Mouse (Mus musculus) neural tube, embryonic 11.5 days (tissue): ENCODE measurements at regions not wholly inside any gene's neighbourhood (a gene's known extent, or its start where the extent isn't known, plus 50 kb on each side); places are given as distances from the start of the nearest gene placed in this dataset.
"Not testable (repeated sequence)": the region's sequence is repeated elsewhere in the genome, so short reads cannot be mapped to it uniquely, and the experiment has no call there.

ENCODE experiments used
- ATAC-seq: fragments of 200-750 bp; cut with Nextera tagmentation; 2 replicates; pipeline ENCODE4 v1.8.0; 2017; ENCODE audit warnings: moderate number of reproducible peaks, mild to moderate bottlenecking, moderate TSS enrichment, moderate library complexity; ENCODE audit not compliant: insufficient read depth, low FRiP score, low TSS enrichment
- DNase-seq: peaks from one replicate; pipeline ENCODE4 v3.0.0-alpha.2; 2015; ENCODE audit warnings: low spot score
- H3K27ac ChIP-seq: fragments of 300-500 bp; sonication (generic); 2 replicates; pipeline ENCODE4 v1.5.1; 2014; ENCODE audit warnings: low read depth, mild to moderate bottlenecking, low read length
- H3K27me3 ChIP-seq: fragments of 300-500 bp; sonication (generic); 2 replicates; pipeline ENCODE4 v1.6.1; 2014; ENCODE audit warnings: mild to moderate bottlenecking, low read length, mixed read lengths; ENCODE audit not compliant: control insufficient read depth, insufficient read depth
- H3K36me3 ChIP-seq: fragments of 300-500 bp; sonication (generic); 2 replicates; pipeline ENCODE4 v1.6.1; 2014; ENCODE audit warnings: mild to moderate bottlenecking, low read length, moderate library complexity, mixed read lengths; ENCODE audit not compliant: control insufficient read depth, insufficient read depth
- H3K4me1 ChIP-seq: fragments of 300-500 bp; sonication (generic); 2 replicates; pipeline ENCODE4 v1.6.1; 2014; ENCODE audit warnings: low read length, mixed read lengths; ENCODE audit not compliant: control insufficient read depth, insufficient read depth
- H3K4me2 ChIP-seq: fragments of 300-500 bp; sonication (generic); 2 replicates; pipeline ENCODE4 v1.6.1; 2014; ENCODE audit warnings: low read depth, mild to moderate bottlenecking, moderate library complexity
- H3K4me3 ChIP-seq: fragments of 300-500 bp; sonication (generic); 2 replicates; pipeline ENCODE4 v1.5.1; 2014; ENCODE audit warnings: low read depth, low read length
- H3K9ac ChIP-seq: fragments of 300-500 bp; sonication (generic); 2 replicates; pipeline ENCODE4 v1.6.1; 2014; ENCODE audit warnings: mild to moderate bottlenecking, low read length
- H3K9me3 ChIP-seq: fragments of 300-500 bp; sonication (generic); 2 replicates; pipeline ENCODE4 v1.6.1; 2016; ENCODE audit warnings: low read length; ENCODE audit not compliant: control insufficient read depth
- WGBS: fragments of 180-500 bp; shearing (Covaris S2); extraction: QIAGEN DNeasy Blood & Tissue Kit; methylation state at CpG from one replicate; pipeline ENCODE4 v1.1.7; 2014; 5-methylcytosine and 5-hydroxymethylcytosine counted together

GRCm38 (mm10) chr16:29927276-29927675, 136.9 kb upstream of the Hes1 start:
- not testable (repeated sequence) for ATAC-seq, H3K4me2 ChIP-seq, H3K4me1 ChIP-seq, H3K9ac ChIP-seq, H3K4me3 ChIP-seq, DNase-seq, H3K27ac ChIP-seq, H3K27me3 ChIP-seq, H3K36me3 ChIP-seq, H3K9me3 ChIP-seq
- 93% methylated on average over 11 of the region's 11 CpGs for WGBS

- no peaks in the 10 kb centered on the region for H3K4me1 ChIP-seq
- H3K27ac ChIP-seq, result no peak overlapping the region
- no peak overlapping the region for H3K4me2 ChIP-seq
- DNase-seq, result no peak
- H3K36me3 ChIP-seq, result no peaks in the 10 kb centered on the region
- WGBS, result 94% methylated on average over 4 of the region's 4 CpGs
- H3K27me3 ChIP-seq, result no peaks in the 10 kb centered on the region
- H3K4me3 ChIP-seq, result no peak overlapping the region
- ATAC-seq, result no peak
- no peak overlapping the region for H3K9ac ChIP-seq
- H3K9me3 ChIP-seq, result no peaks in the 10 kb centered on the region
These were observed 135.9 kb upstream of the Hes1 start for GRCm38 (mm10) chr16:29928291-29928690.

- no peak for ATAC-seq
- Histone ChIP-seq H3K4me1 (no peaks in the 10 kb centered on the region), H3K4me3 (no peak overlapping the region), H3K36me3 (no peaks in the 10 kb centered on the region), H3K27me3 (no peaks in the 10 kb centered on the region), H3K9me3 (no peaks in the 10 kb centered on the region), H3K27ac (no peak overlapping the region), H3K9ac (no peak overlapping the region), H3K4me2 (no peak overlapping the region)
- DNase-seq, result no peak
- WGBS, result 88% methylated on average over 10 of the region's 10 CpGs
These were observed 132.3 kb upstream of the Hes1 start for GRCm38 (mm10) chr16:29931746-29932351.

GRCm38 (mm10) chr16:29934649-29935048, 129.5 kb upstream of the Hes1 start:
- Histone ChIP-seq H3K36me3 (no peaks in the 10 kb centered on the region), H3K4me3 (no peak overlapping the region), H3K27me3 (no peaks in the 10 kb centered on the region), H3K9ac (no peak overlapping the region), H3K4me2 (no peak overlapping the region), H3K27ac (no peak overlapping the region), H3K9me3 (no peaks in the 10 kb centered on the region), H3K4me1 (no peaks in the 10 kb centered on the region)
- ATAC-seq (no peak), DNase-seq (no peak)
- WGBS, result 84% methylated on average over 1 of the region's 1 CpGs

GRCm38 (mm10) chr16:29938700-29939099, 125.5 kb upstream of the Hes1 start:
- Histone ChIP-seq H3K4me3 (no peak overlapping the region), H3K27ac (no peak overlapping the region), H3K9ac (no peak overlapping the region), H3K4me1 (no peaks in the 10 kb centered on the region), H3K4me2 (no peak overlapping the region), H3K9me3 (no peaks in the 10 kb centered on the region), H3K27me3 (no peaks in the 10 kb centered on the region), H3K36me3 (no peaks in the 10 kb centered on the region)
- DNase-seq (no peak), ATAC-seq (no peak)
- WGBS, result 94% methylated on average over 9 of the region's 9 CpGs

GRCm38 (mm10) chr16:29939331-29939850, 124.8 kb upstream of the Hes1 start:
- Histone ChIP-seq H3K9me3 (no peaks in the 10 kb centered on the region), H3K9ac (no peak overlapping the region), H3K36me3 (no peaks in the 10 kb centered on the region), H3K4me1 (no peaks in the 10 kb centered on the region), H3K27me3 (no peaks in the 10 kb centered on the region), H3K27ac (no peak overlapping the region), H3K4me3 (no peak overlapping the region), H3K4me2 (no peak overlapping the region)
- 91% methylated on average over 8 of the region's 8 CpGs for WGBS
- ATAC-seq, result no peak
- no peak for DNase-seq

GRCm38 (mm10) chr16:29939869-29940707, 124.1 kb upstream of the Hes1 start:
- H3K27ac ChIP-seq, result no peak overlapping the region
- 74% methylated on average over 12 of the region's 12 CpGs for WGBS
- H3K4me1 ChIP-seq, result no peaks in the 10 kb centered on the region
- no peak overlapping the region for H3K4me2 ChIP-seq
- no peak overlapping the region for H3K9ac ChIP-seq
- no peak overlapping the region for H3K4me3 ChIP-seq
- ATAC-seq (no peak), DNase-seq (no peak)
- H3K27me3 ChIP-seq, result no peaks in the 10 kb centered on the region
- no peaks in the 10 kb centered on the region for H3K9me3 ChIP-seq
- no peaks in the 10 kb centered on the region for H3K36me3 ChIP-seq

GRCm38 (mm10) chr16:29942111-29942510, 122.1 kb upstream of the Hes1 start:
- no peak for ATAC-seq

More at GRCm38 (mm10) chr16:29942111-29942510, 122.1 kb upstream of the Hes1 start:
- H3K4me3 ChIP-seq, result no peak overlapping the region
- no peaks in the 10 kb centered on the region for H3K27me3 ChIP-seq
- 75% methylated on average over 7 of the region's 7 CpGs for WGBS
- no peak overlapping the region for H3K27ac ChIP-seq
- H3K9ac ChIP-seq, result no peak overlapping the region
- H3K4me2 ChIP-seq, result no peak overlapping the region
- no peaks in the 10 kb centered on the region for H3K36me3 ChIP-seq
- no peak for DNase-seq
- 0 out of 2 replicates have a peak, but pooled peaks cover 3% of the 10 kb centered on the region for H3K9me3 ChIP-seq
- H3K4me1 ChIP-seq, result peaks cover 9% of the 10 kb centered on the region; the same call in 1 of the 2 replicates
